Mouse (Mus musculus) T-helper 2 cell (primary cell): ENCODE measurements around the gene Olfr692.
"Not testable (repeated sequence)": the region's sequence is repeated elsewhere in the genome, so short reads cannot be mapped to it uniquely, and the experiment has no call there.

Experiments
- in situ Hi-C: fragments of 300-600 bp; cut with MboI, MseI; formaldehyde crosslinking; loops from one replicate; pipeline ENCODE4 v1.15.1; 2025; ENCODE audit warnings: high pct_unique_total_duplicates

Gene Olfr692

GRCm38 (mm10) chr7:105367930-105368329 is at the start of gene Olfr692:
Gene Olfr692 (plus strand): TSS chr7:105368230.
- in situ Hi-C loops: no loop called here

DNA sequence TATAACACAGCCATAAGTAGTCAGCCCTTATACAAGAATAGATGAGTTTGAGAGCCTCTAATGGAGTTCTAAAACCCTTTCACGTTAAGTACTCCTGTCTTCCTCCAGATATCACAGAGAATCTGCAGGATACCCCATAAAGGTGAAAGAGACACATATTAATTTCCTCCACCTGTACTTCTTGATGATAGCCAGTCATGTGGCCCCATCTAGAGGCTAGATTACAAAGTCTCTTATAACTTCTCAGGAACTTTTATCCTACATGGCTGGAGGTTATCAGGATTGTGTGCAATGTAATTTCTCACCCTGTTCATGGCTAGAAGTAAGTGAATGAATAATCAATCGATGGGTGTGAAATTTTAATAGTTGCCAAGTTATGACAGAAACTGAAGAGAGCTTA is 42.7 kb upstream of the Olfr692 start:
- in situ Hi-C loops: loop anchor here (25.0 kb wide), 1 partner anchor 538 kb away; the partner anchor contains the start of gene Usp17le

DNA sequence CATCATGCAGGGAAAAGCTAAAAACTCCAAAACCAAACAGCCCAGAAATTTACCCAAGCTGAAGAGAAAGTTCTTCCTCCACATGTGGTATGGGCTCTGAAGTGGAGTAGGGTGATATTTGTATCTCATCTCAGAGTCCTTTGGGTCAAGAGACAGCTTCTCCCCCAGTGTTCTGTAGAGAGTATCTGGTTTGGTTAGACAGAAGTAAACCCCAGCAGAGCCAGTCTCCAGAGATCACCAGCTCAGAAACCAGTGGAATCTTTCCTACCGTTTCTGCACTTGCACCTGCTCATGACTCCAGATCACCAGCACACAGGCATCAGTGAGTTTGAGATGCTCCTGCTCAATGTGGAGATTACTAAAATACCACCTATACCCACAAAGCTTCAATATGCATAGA is 34.0 kb upstream of the Olfr692 start, which contains the start of gene Olfr690:
Gene Olfr690 (minus strand): TSS at position 101 of the 400 bp plus-strand sequence.
- in situ Hi-C loops: loop anchor here (25.0 kb wide), 1 partner anchor 547 kb away; the partner anchor contains the start of gene Usp17le

- in situ Hi-C loops: loop anchor here (25.0 kb wide), 1 partner anchor 555 kb away; the partner anchor contains the start of gene Usp17le
Observed at GRCm38 (mm10) chr7:105342170-105342569, 25.9 kb upstream of the Olfr692 start, which contains the start of gene Olfr691. Gene Olfr691 (minus strand): TSS chr7:105342270.

- in situ Hi-C loops: loop anchor here (25.0 kb wide), 1 partner anchor 555 kb away; the partner anchor contains the start of gene Usp17le
Observed at GRCm38 (mm10) chr7:105342752-105343151, 25.3 kb upstream of the Olfr692 start.

DNA sequence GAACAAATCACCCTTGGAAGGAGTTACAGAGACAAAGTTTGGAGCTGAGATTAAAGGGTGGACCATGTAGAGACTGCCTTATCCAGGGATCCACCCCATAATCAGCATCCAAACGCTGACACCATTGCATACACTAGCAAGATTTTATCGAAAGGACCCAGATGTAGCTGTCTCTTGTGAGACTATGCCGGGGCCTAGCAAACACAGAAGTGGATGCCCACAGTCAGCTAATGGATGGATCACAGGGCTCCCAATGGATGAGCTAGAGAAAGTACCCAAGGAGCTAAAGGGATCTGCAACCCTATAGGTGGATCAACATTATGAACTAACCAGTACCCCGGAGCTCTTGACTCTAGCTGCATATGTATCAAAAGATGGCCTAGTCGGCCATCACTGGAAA is 12.0 kb upstream of the Olfr692 start:
- in situ Hi-C loops: not testable (repeated sequence)

GRCm38 (mm10) chr7:105356487-105356886 is 11.5 kb upstream of the Olfr692 start:
- in situ Hi-C loops: not testable (repeated sequence)

- in situ Hi-C loops: no loop called here
Observed at GRCm38 (mm10) chr7:105361713-105362112, 6.3 kb upstream of the Olfr692 start.

DNA sequence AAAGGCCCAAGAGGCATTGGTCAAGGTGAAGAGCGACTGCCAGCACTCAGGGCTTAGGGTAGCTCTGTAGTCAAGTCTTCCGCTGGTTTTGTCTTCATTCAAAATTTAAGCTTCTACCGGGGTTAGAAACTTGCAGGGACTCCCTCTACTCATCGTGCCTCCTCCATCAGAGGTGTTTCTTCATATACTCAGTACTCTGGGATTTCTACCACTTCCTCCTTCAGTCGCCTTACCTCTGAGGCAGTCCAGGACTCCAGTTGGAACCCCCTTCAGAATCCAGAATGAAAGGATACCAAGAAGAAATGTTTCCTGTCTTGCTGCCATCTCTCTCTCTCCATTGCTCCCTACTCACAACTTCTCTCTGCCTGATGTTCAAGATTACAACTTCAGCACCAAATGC is 762 bp upstream of the Olfr692 start:
- in situ Hi-C loops: no loop called here

GRCm38 (mm10) chr7:105368521-105368920 is 491 bp downstream of the Olfr692 start:
- in situ Hi-C loops: no loop called here

- in situ Hi-C loops: no loop called here
Observed at GRCm38 (mm10) chr7:105372912-105373311, 4.9 kb downstream of the Olfr692 start.

- in situ Hi-C loops: no loop called here
Observed at GRCm38 (mm10) chr7:105373509-105373908, 5.5 kb downstream of the Olfr692 start.

DNA sequence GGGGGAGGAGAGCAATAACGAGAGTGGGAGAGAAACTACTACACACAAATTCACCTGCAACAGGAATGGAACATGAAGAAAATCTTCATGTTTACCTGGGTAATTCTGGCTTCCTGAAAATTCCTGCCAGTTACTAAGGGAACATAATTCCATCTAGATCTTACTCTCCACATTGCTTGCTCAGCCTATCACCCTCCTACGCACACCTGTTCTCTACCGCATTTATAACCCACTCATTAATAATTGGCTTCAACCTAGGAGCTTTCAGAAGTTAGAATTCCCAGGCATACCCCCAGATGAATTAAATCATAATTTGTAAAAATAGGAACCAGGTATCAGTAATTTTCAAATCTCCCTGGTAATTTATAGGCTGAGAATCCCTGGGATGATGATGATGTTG is 5.9 kb downstream of the Olfr692 start:
- in situ Hi-C loops: no loop called here

DNA sequence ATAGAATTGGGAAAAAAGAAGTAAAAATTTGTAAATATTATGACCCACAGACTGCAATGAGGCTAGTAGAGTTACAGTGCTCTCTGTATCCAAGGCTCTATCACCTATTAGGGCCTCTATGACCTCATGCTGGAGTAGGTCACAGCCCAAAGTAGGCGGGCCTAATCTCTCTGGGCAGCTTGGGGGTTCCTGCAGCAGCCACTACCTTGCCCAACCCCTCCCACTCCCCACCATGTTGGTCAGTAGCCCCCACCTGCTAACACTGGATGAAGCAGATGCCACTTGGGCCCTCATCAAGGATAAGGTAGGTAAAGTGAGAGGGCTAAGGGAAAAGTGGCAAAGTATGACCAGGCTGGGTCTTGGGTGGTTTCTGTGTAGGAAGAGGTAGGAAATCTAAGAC is 6.8 kb downstream of the Olfr692 start, which contains the start of gene Gm5901:
Gene Gm5901 (plus strand): TSS at position 173 of the 400 bp plus-strand sequence.
- in situ Hi-C loops: no loop called here

- in situ Hi-C loops: loop anchor here (10.0 kb wide), 1 partner anchor 424 kb away; no protein-coding TSS in a partner anchor
Observed at GRCm38 (mm10) chr7:105380329-105380728, 12.3 kb downstream of the Olfr692 start.

GRCm38 (mm10) chr7:105387696-105388095 is 19.7 kb downstream of the Olfr692 start:
- in situ Hi-C loops: loop anchor here (10.0 kb wide), 1 partner anchor 417 kb away; no protein-coding TSS in a partner anchor

DNA sequence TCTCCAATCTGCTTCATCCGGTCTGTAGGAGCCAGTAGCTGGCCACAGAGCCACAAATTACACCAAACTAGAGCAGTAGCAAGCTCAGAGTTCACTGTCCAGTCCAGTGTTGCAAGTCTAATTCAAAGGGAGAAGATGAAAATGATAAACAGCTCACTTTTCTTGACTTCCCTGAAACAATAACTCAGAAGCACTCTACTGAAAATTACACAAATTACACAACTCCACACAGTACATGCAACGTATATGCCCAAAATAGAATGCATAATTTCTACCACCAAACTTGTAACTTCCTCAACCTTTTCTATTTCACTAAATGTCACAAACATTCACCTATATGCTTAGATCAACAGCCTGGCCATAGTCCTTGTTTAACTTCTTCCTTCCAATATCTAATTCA is 22.2 kb downstream of the Olfr692 start:
- in situ Hi-C loops: no loop called here

DNA sequence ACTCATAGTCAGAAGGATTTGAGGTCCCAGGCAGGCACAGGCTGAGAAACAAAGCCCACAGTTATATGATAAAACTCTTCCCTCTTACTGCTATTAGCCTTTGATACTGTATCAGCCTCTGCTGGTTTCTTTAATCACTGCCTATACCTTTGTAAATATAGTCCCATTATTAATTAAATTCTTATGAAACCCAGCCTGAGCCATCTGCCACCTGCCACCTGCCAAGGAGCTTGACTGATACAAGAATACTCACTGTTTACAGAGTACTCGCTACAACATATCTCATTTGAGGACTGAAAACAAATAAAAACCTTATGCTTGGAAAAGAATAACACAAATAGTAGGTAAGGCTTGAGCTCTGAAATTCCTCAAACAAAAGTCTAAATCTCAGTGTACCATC is 26.6 kb downstream of the Olfr692 start:
- in situ Hi-C loops: no loop called here

DNA sequence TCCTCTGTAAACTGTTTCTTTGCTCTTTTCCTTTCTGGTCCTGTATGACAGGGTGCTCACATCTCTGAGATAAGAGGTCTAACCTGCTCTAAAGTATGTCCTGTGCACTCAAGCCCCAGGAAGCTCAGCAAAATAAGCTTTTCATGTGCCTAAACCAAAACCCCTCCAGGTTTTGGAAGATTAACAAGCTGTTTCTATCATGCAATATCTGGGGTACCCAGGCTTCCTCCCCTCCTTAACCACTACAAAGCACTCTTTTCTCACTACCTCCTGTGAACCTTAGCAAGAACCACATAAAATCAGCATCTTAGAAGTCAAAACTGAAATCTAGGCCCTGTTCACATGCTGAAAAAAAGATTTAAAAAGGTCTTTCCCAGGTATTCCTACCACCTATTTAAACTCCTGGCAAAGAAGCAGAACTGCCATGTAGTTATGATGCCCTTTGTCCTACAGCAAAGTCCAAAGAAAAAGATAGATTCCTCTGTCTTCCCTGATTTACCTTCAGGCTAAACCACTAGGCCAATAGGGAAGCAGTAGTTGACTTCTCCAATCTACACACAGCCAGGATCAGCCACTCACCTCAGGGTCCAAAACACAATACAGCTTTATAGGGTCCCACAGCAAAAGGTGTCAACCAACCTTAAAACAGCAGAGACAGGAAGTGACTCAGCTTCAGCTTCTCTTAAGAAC is 27.2 kb downstream of the Olfr692 start:
- in situ Hi-C loops: no loop called here

DNA sequence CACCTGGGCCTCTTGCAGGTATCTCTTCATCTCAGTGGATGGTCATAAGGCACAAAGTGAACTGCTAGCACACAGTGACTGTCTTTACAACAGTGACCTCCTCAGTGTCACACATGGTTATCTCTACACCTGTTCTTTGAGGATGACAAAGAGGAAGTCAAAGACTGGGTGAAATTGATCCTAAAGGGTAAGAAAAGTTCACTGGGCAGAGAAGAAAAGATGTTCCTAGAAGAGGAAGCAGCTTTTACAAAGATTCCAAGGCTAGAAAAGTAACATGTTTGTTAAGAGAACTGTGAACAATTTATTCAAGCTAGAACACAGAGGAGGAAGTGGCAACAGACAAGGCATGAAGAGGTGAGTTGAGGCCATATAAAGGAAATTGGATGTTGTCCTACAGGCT is 28.1 kb downstream of the Olfr692 start:
- in situ Hi-C loops: no loop called here

- in situ Hi-C loops: no loop called here
Observed at GRCm38 (mm10) chr7:105399058-105399934, 31.3 kb downstream of the Olfr692 start.
